Mouse (Mus musculus): ENCODE results near the gene Rrp7a. TPM values are rescaled to one million over a fixed set of nuclear protein-coding genes. Genes with fewer than 3 reads are reported as not detected.

Gene Rrp7a
- total and polyA plus RNA-seq, 3 experiments, result 34.0 to 126 (median 73.2) TPM

DNA sequence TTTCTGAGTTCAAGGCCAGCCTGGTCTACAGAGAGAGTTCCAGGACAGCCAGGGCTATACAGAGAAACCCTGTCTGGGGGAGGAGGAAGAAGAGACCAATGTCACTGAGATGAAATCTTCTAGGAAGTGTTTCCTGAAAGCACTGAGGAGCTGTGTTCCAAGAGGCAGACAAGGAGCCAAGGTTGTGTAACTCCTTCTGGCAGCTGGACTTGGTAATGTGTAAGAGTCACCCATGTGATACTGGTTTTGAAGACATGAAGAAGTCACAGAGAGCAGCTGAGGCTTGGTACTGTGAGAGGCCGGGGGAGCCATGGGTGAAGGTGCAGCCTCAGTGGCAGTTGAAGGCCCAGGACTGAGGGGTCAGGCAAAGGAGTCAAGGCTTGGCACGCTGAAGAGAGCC lies 28.9 kb downstream of the Rrp7a start:
- Histone ChIP-seq H3K36me3 (replicated peaks) (no peaks in the 10 kb centered on the region), H3K4me1 (ENCODE audit: insufficient read depth, low read depth, low read length) (peaks cover 11% of the 10 kb centered on the region), H3K4me3 (ENCODE audit: low read depth, low read length) (no peak overlapping the region), H3K27me3 (ENCODE audit: insufficient read depth, low read length) (peaks cover 18% of the 10 kb centered on the region), H3K9me3 (replicated peaks) (no peaks in the 10 kb centered on the region)
- TF ChIP-seq GATA1 (IDR thresholded peaks at IDR 0.05; ENCODE audit: borderline replicate concordance, low read length) (no peak), POLR2AphosphoS5 (IDR thresholded peaks at IDR 0.05; ENCODE audit: insufficient replicate concordance, low read depth, low read length) (no peak), CTCF (IDR thresholded peaks at IDR 0.05; ENCODE audit: low read depth, low read length) (no peak), TAL1 (conservative IDR thresholded peaks at IDR 0.05; ENCODE audit: low read depth, low read length) (no peak), GATA2 (IDR thresholded peaks at IDR 0.05; ENCODE audit: borderline replicate concordance, low read depth, low read length) (no peak)
- DNase-seq (ENCODE audit: low spot score) (no peak), ATAC-seq (ENCODE audit: extremely low read depth, insufficient number of reproducible peaks, low FRiP score, poor library complexity, severe bottlenecking) (no peak)

DNA sequence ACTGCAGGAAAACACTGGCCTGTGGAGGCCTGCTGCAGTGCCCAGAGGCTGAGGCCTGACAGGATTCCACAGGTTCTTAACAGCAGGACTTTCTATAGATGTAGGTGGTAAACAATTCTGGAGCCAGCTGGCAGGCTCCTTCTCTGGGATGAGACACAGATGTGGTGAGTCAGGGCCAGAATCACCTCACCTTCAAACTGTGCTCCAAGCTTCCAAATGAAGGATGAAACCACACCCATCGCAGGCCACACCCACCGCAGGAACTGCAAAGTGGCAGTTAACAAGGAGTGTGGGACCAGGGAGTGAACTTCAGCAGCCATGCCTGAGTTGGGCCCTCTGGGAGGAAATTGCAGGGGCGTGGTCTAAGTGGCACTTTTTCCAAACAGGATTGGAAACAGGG lies 31.7 kb downstream of the Rrp7a start:
- TF ChIP-seq POLR2AphosphoS5 (IDR thresholded peaks at IDR 0.05; ENCODE audit: insufficient replicate concordance, low read depth, low read length), result no peak
- no peak for TF ChIP-seq GATA2 (IDR thresholded peaks at IDR 0.05; ENCODE audit: borderline replicate concordance, low read depth, low read length)
- no peak for TF ChIP-seq CTCF (IDR thresholded peaks at IDR 0.05; ENCODE audit: low read depth, low read length)
- TF ChIP-seq TAL1 (conservative IDR thresholded peaks at IDR 0.05; ENCODE audit: low read depth, low read length), result no peak
- TF ChIP-seq GATA1 (IDR thresholded peaks at IDR 0.05; ENCODE audit: borderline replicate concordance, low read length), result no peak
- Histone ChIP-seq H3K9me3 (replicated peaks) (no peaks in the 10 kb centered on the region), H3K4me1 (ENCODE audit: insufficient read depth, low read depth, low read length) (peaks cover 19% of the 10 kb centered on the region), H3K27me3 (ENCODE audit: insufficient read depth, low read length) (peaks cover 19% of the 10 kb centered on the region), H3K36me3 (replicated peaks) (no peaks in the 10 kb centered on the region), H3K4me3 (ENCODE audit: low read depth, low read length) (no peak overlapping the region)
- ATAC-seq (ENCODE audit: extremely low read depth, insufficient number of reproducible peaks, low FRiP score, poor library complexity, severe bottlenecking) (no peak), DNase-seq (ENCODE audit: low spot score) (no peak)

DNA sequence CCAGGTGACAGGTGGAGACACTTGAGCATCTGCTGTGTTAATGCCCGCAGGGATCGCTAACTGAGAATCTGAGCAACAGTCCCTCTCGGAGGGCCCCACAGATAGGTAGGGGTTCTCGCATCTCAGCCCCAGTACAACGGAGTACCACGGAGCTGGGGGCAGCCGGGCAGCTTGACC lies 33.3 kb downstream of the Rrp7a start, which contains the start of gene Serhl:
Serhl (plus strand) TSS at position 78 of the 177 bp plus-strand sequence.
- DNase-seq (ENCODE audit: low spot score), result no peak
- peaks cover 23% of the 10 kb centered on the region for H3K27me3 ChIP-seq (ENCODE audit: insufficient read depth, low read length)
- TF ChIP-seq GATA1 (IDR thresholded peaks at IDR 0.05; ENCODE audit: borderline replicate concordance, low read length) (no peak), TAL1 (conservative IDR thresholded peaks at IDR 0.05; ENCODE audit: low read depth, low read length) (no peak), CTCF (IDR thresholded peaks at IDR 0.05; ENCODE audit: low read depth, low read length) (no peak), POLR2AphosphoS5 (IDR thresholded peaks at IDR 0.05; ENCODE audit: insufficient replicate concordance, low read depth, low read length) (no peak), GATA2 (IDR thresholded peaks at IDR 0.05; ENCODE audit: borderline replicate concordance, low read depth, low read length) (no peak)
- H3K4me3 ChIP-seq (ENCODE audit: low read depth, low read length), result no peak within 1 kb of the TSS
- H3K4me1 ChIP-seq (ENCODE audit: insufficient read depth, low read depth, low read length), result peaks cover 24% of the 10 kb centered on the region
- no peak for ATAC-seq (ENCODE audit: extremely low read depth, insufficient number of reproducible peaks, low FRiP score, poor library complexity, severe bottlenecking)
- H3K9me3 ChIP-seq (replicated peaks), result no peaks in the 10 kb centered on the region
- H3K36me3 ChIP-seq (replicated peaks), result no peaks in the 10 kb centered on the region

DNA sequence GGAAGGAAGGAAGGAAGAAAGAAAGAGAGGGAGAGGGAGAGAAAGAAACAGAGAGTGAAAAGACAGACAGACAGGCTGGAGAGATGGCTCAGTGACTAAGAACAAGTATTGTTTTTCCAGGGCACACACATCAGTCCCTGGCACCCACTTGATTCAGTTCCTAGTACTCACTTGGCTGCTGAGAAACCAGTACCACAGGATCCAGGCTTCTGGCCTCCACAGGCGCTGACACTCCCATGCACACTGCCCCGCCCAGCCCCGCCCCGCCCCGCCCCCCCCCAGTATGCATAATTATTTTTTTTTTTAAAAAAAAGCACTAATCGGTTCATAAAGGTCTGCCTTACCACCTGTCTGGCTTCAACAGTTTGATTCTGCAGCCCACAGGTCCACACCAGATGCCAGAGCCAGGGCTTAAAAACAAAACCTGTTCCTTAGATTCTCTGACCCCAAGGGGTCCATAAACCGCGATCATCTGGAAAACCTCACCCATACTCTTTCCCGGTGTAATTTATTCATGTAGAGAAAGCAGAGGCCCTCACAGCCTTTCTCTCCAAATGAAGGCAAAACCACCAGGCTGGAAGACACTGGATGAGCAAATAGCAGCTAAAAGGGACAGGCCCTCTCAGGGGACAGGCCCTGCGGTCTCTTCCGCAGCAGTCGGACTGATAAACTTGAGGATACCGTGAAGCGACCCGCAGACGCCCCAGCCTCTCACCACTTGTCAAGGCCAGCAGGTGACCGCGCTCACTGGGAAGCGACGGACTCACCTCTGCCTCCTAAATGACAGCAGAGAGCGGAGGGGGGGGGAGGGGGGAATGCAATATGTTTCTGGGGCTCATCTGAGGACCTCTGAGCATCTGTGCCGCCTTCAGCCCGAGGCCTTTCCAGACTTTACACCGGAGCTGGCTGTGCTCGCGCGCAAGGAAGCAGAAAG lies 33.8 kb downstream of the Rrp7a start:
- Histone ChIP-seq H3K27me3 (ENCODE audit: insufficient read depth, low read length) (peaks cover 24% of the 10 kb centered on the region), H3K9me3 (replicated peaks) (no peaks in the 10 kb centered on the region), H3K4me3 (ENCODE audit: low read depth, low read length) (no peak overlapping the region), H3K36me3 (replicated peaks) (no peaks in the 10 kb centered on the region), H3K4me1 (ENCODE audit: insufficient read depth, low read depth, low read length) (peaks cover 25% of the 10 kb centered on the region)
- no peak for ATAC-seq (ENCODE audit: extremely low read depth, insufficient number of reproducible peaks, low FRiP score, poor library complexity, severe bottlenecking)
- no peak for DNase-seq (ENCODE audit: low spot score)
- TF ChIP-seq GATA2 (IDR thresholded peaks at IDR 0.05; ENCODE audit: borderline replicate concordance, low read depth, low read length) (no peak), POLR2AphosphoS5 (IDR thresholded peaks at IDR 0.05; ENCODE audit: insufficient replicate concordance, low read depth, low read length) (no peak), GATA1 (IDR thresholded peaks at IDR 0.05; ENCODE audit: borderline replicate concordance, low read length) (no peak), CTCF (IDR thresholded peaks at IDR 0.05; ENCODE audit: low read depth, low read length) (no peak), TAL1 (conservative IDR thresholded peaks at IDR 0.05; ENCODE audit: low read depth, low read length) (no peak)

DNA sequence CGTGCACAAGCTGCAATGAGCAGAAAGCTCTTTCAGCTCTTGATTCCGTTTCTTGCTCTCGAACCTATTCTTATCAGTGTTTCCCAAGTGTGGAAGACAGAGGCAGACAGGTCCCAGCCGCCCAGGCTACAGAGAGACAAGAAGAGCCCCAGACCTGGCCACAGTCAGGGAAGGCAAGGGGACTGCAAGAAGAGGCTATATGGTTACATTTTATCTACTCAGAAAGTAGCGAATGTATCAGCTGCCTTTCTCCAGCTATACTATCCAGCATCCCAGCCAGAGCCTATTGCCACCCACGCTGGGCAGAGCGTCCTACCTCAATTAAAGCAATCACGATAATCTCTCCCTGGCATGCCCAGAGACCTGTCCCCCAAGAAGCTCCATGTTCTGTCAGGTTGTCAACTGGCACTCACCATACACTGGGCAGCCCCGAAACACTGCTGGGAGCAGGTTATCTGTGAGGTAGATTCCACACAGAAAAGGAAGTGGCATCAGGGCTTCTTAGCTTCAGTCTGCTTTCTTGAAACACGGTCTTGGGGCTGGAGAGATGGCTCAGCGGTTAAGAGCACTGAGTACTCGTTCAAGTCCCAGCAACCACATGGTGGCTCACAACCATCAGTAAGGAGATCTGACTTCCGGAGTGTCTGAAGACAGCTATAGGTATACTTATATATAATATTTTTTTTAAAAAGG lies 35.8 kb downstream of the Rrp7a start:
- TF ChIP-seq TAL1 (conservative IDR thresholded peaks at IDR 0.05; ENCODE audit: low read depth, low read length), result no peak
- TF ChIP-seq CTCF (IDR thresholded peaks at IDR 0.05; ENCODE audit: low read depth, low read length), result no peak
- no peak for TF ChIP-seq GATA1 (IDR thresholded peaks at IDR 0.05; ENCODE audit: borderline replicate concordance, low read length)
- no peak for TF ChIP-seq GATA2 (IDR thresholded peaks at IDR 0.05; ENCODE audit: borderline replicate concordance, low read depth, low read length)
- TF ChIP-seq POLR2AphosphoS5 (IDR thresholded peaks at IDR 0.05; ENCODE audit: insufficient replicate concordance, low read depth, low read length), result no peak
- H3K36me3 ChIP-seq (replicated peaks), result no peaks in the 10 kb centered on the region
- no peaks in the 10 kb centered on the region for H3K9me3 ChIP-seq (replicated peaks)
- ATAC-seq (ENCODE audit: extremely low read depth, insufficient number of reproducible peaks, low FRiP score, poor library complexity, severe bottlenecking) (no peak), DNase-seq (ENCODE audit: low spot score) (no peak)
- H3K4me3 ChIP-seq (ENCODE audit: low read depth, low read length), result no peak overlapping the region
- peaks cover 34% of the 10 kb centered on the region for H3K27me3 ChIP-seq (ENCODE audit: insufficient read depth, low read length)
- H3K4me1 ChIP-seq (ENCODE audit: insufficient read depth, low read depth, low read length), result peaks cover 27% of the 10 kb centered on the region

DNA sequence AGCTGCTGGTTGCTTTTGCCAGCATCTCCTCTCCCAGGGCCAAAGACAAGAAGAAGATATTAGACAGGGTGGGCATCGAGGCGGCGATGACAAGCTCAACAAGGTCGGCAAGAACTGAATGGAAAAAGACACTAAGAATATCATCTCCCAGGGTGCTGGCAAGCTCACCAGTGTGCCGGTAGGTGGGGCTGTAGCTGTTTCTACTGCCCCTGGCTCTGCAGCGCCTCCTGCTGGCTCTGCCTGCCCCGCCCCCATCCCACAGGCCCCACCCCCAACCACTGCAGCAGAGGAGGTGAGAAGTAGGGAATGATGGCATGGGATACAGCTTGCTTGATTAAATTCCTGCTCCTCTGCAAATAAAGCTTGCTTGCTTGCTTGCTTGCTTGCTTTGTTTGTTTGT lies 36.7 kb downstream of the Rrp7a start:
- Histone ChIP-seq H3K27me3 (ENCODE audit: insufficient read depth, low read length) (peaks cover 37% of the 10 kb centered on the region), H3K4me3 (ENCODE audit: low read depth, low read length) (no peak overlapping the region), H3K4me1 (ENCODE audit: insufficient read depth, low read depth, low read length) (peaks cover 24% of the 10 kb centered on the region), H3K36me3 (replicated peaks) (no peaks in the 10 kb centered on the region), H3K9me3 (replicated peaks) (no peaks in the 10 kb centered on the region)
- TF ChIP-seq CTCF (IDR thresholded peaks at IDR 0.05; ENCODE audit: low read depth, low read length), result peak; percentile 66
- TF ChIP-seq TAL1 (conservative IDR thresholded peaks at IDR 0.05; ENCODE audit: low read depth, low read length), result no peak
- no peak for TF ChIP-seq POLR2AphosphoS5 (IDR thresholded peaks at IDR 0.05; ENCODE audit: insufficient replicate concordance, low read depth, low read length)
- no peak for TF ChIP-seq GATA2 (IDR thresholded peaks at IDR 0.05; ENCODE audit: borderline replicate concordance, low read depth, low read length)
- no peak for TF ChIP-seq GATA1 (IDR thresholded peaks at IDR 0.05; ENCODE audit: borderline replicate concordance, low read length)
- DNase-seq (ENCODE audit: low spot score), result peak; percentile 67
- ATAC-seq (ENCODE audit: extremely low read depth, insufficient number of reproducible peaks, low FRiP score, poor library complexity, severe bottlenecking), result no peak; the same call in 1 of the 2 replicates
